Mouse (Mus musculus) heart, postnatal 0 days (tissue): ENCODE results near the gene Zscan21. TPM values are rescaled to one million over a fixed set of nuclear protein-coding genes. Genes with fewer than 3 reads are reported as not detected.
"Not testable (repeated sequence)": the region's sequence is repeated elsewhere in the genome, so short reads cannot be mapped to it uniquely, and the experiment has no call there.

Experiments used
- ATAC-seq: fragments of 200-750 bp; cut with Nextera tagmentation; 2 replicates; pipeline ENCODE4 v1.8.0; 2017; ENCODE audit warnings: low read depth, moderate number of reproducible peaks, moderate library complexity; ENCODE audit not compliant: insufficient read depth
- DNase-seq: peaks from one replicate; pipeline ENCODE4 v3.0.0-alpha.2; 2016; ENCODE audit warnings: low spot score
- H3K27ac ChIP-seq: fragments of 300-500 bp; sonication (generic); 2 replicates; pipeline ENCODE4 v1.5.1; 2014; ENCODE audit warnings: low read depth, mild to moderate bottlenecking
- H3K27me3 ChIP-seq: fragments of 300-500 bp; sonication (generic); 2 replicates; pipeline ENCODE4 v1.6.1; 2014; ENCODE audit warnings: low read length, mixed read lengths; ENCODE audit not compliant: control insufficient read depth, insufficient read depth
- H3K36me3 ChIP-seq: fragments of 300-500 bp; sonication (generic); replicated peaks from 2 replicates; pipeline ENCODE4 v1.6.1; 2014; ENCODE audit warnings: low read length, mixed read lengths; ENCODE audit not compliant: control insufficient read depth, insufficient read depth
- H3K4me1 ChIP-seq: fragments of 300-500 bp; sonication (generic); 2 replicates; pipeline ENCODE4 v1.6.1; 2014; ENCODE audit warnings: antibody characterized with exemption; ENCODE audit not compliant: control insufficient read depth, insufficient read depth
- H3K4me2 ChIP-seq: fragments of 300-500 bp; sonication (generic); 2 replicates; pipeline ENCODE4 v1.6.1; 2014; ENCODE audit warnings: low read depth, mild to moderate bottlenecking, low read length, moderate library complexity
- H3K4me3 ChIP-seq: fragments of 300-500 bp; sonication (generic); 2 replicates; pipeline ENCODE4 v1.5.1; 2014; ENCODE audit warnings: low read depth, low read length
- H3K9ac ChIP-seq: fragments of 300-500 bp; sonication (generic); replicated peaks from 2 replicates; pipeline ENCODE4 v1.6.1; 2014; ENCODE audit warnings: low read depth, low read length, mixed read lengths
- H3K9me3 ChIP-seq: fragments of 300-500 bp; sonication (generic); replicated peaks from 2 replicates; pipeline ENCODE4 v1.6.1; 2016; ENCODE audit warnings: low read length; ENCODE audit not compliant: control insufficient read depth
- CTCF ChIP-seq: IDR thresholded peaks from 2 replicates; pipeline ENCODE4 v1.5.1; 2016; ENCODE audit warnings: antibody characterized with exemption, control low read depth, low read depth
- EP300 ChIP-seq: IDR thresholded peaks from 2 replicates; pipeline ENCODE4 v1.6.1; 2016; ENCODE audit warnings: antibody characterized with exemption, low read depth
- WGBS: fragments of 180-500 bp; shearing (Covaris S2); extraction: QIAGEN DNeasy Blood & Tissue Kit; methylation state at CpG from one replicate; pipeline ENCODE4 v1.1.7; 2014; 5-methylcytosine and 5-hydroxymethylcytosine counted together
- polyA plus RNA-seq: library from polyadenylated mRNA; unstranded; fragments of >200 nt; fragmentation: Nextera tagmentation; extraction: Ambion mirVana; gene quantifications from 2 replicates; pipeline ENCODE4 v1.2.1, GENCODE M21; 2015
- total RNA-seq: library from RNA; depleted of rRNA; stranded (reverse); fragments of >200 nt; gene quantifications from 2 replicates; pipeline ENCODE4 v1.2.3, GENCODE M21; 2014; ENCODE audit warnings: low replicate concordance

The Zscan21 gene
- total and polyA plus RNA-seq, 2 experiments from 2014 or later: 14.0 to 25.0 TPM

- no peaks in the 10 kb centered on the region for H3K9me3 ChIP-seq
- TF ChIP-seq EP300 (no peak), CTCF (no peak)
Measured at GRCm38 (mm10) chr5:138094474-138094873, 22.2 kb upstream of the Zscan21 start.

GRCm38 (mm10) chr5:138104976-138105375 is 11.7 kb upstream of the Zscan21 start:
- no peaks in the 10 kb centered on the region for H3K27me3 ChIP-seq
- H3K36me3 ChIP-seq: peaks cover 46% of the 10 kb centered on the region
- TF ChIP-seq CTCF (no peak), EP300 (no peak)

More at GRCm38 (mm10) chr5:138094474-138094873, 22.2 kb upstream of the Zscan21 start:
- Histone ChIP-seq H3K36me3 (peaks cover 65% of the 10 kb centered on the region), H3K9ac (no peak overlapping the region), H3K4me2 (no peak overlapping the region), H3K4me1 (no peaks in the 10 kb centered on the region), H3K27me3 (no peaks in the 10 kb centered on the region), H3K4me3 (no peak overlapping the region), H3K27ac (no peak overlapping the region)
- DNase-seq (no peak), ATAC-seq (no peak)
- 90% methylated on average over 6 of the region's 6 CpGs for WGBS

GRCm38 (mm10) chr5:138107130-138107529 is 9.6 kb upstream of the Zscan21 start:
- H3K4me2 ChIP-seq: no peak overlapping the region
- H3K36me3 ChIP-seq: peaks cover 24% of the 10 kb centered on the region
- no peak for TF ChIP-seq EP300
- no peak for TF ChIP-seq CTCF
- H3K4me1 ChIP-seq: no peaks in the 10 kb centered on the region
- no peaks in the 10 kb centered on the region for H3K9me3 ChIP-seq
- no peak for DNase-seq
- ATAC-seq: no peak
- H3K27ac ChIP-seq: no peak overlapping the region
- no peak overlapping the region for H3K9ac ChIP-seq
- no peaks in the 10 kb centered on the region for H3K27me3 ChIP-seq
- no peak overlapping the region for H3K4me3 ChIP-seq
- WGBS: 57% methylated on average over 3 of the region's 3 CpGs

More at GRCm38 (mm10) chr5:138104976-138105375, 11.7 kb upstream of the Zscan21 start:
- Histone ChIP-seq H3K9ac (no peak overlapping the region), H3K9me3 (no peaks in the 10 kb centered on the region), H3K4me3 (no peak overlapping the region), H3K27ac (no peak overlapping the region), H3K4me2 (no peak overlapping the region), H3K4me1 (no peaks in the 10 kb centered on the region)
- no peak for DNase-seq
- no peak for ATAC-seq
- 85% methylated on average over 2 of the region's 2 CpGs for WGBS

GRCm38 (mm10) chr5:138109847-138110396 is 6.8 kb upstream of the Zscan21 start:
- 52% methylated on average over 4 of the region's 4 CpGs for WGBS
- not testable (repeated sequence) for H3K27ac ChIP-seq, H3K9me3 ChIP-seq, H3K27me3 ChIP-seq, H3K9ac ChIP-seq, H3K4me1 ChIP-seq, H3K4me2 ChIP-seq, DNase-seq, H3K4me3 ChIP-seq, H3K36me3 ChIP-seq, ATAC-seq

GRCm38 (mm10) chr5:138117199-138118015 is 704 bp downstream of the Zscan21 start:
- H3K27ac ChIP-seq: peak overlapping the region; percentile 95
- ATAC-seq: 0 out of 2 replicates have a peak, but pooled peaks have one; percentile 3
- H3K9me3 ChIP-seq: no peaks in the 10 kb centered on the region
- H3K36me3 ChIP-seq: peaks cover 6% of the 10 kb centered on the region; the same call in 1 of the 2 replicates
- 0 out of 2 replicates have a peak, but pooled peaks cover 9% of the 10 kb centered on the region for H3K4me1 ChIP-seq
- TF ChIP-seq CTCF: no peak
- TF ChIP-seq EP300: no peak; the same call in 1 of the 2 replicates
- peak overlapping the region; percentile 77 for H3K4me2 ChIP-seq
- no peaks in the 10 kb centered on the region for H3K27me3 ChIP-seq
- 5% methylated on average over 16 of the region's 16 CpGs for WGBS
- H3K9ac ChIP-seq: peak overlapping the region; percentile 80
- DNase-seq: peak; percentile 22
- peak overlapping the region; percentile 78 for H3K4me3 ChIP-seq
